Mouse (Mus musculus): Measurements from ENCODE around the gene Mmd2. TPM values are rescaled to one million over a fixed set of nuclear protein-coding genes. Genes with fewer than 3 reads are reported as not detected.

The Mmd2 gene
- not detected for polyA plus RNA-seq (2017; shearing (Covaris generic))

GRCm38 (mm10) chr5:142608259-142608988 is at the start of gene Mmd2:
TSS of gene Mmd2 (minus strand) at chr5:142608800.

GRCm38 (mm10) chr5:142627398-142627797 is 18.8 kb upstream of the Mmd2 start, which contains the start of gene Wipi2:
TSS of gene Wipi2 (plus strand) at chr5:142627698.

GRCm38 (mm10) chr5:142550706-142551652 is 57.6 kb downstream of the Mmd2 start, which contains the start of gene Radil:
TSS of gene Radil (minus strand) at chr5:142551098.

DNA sequence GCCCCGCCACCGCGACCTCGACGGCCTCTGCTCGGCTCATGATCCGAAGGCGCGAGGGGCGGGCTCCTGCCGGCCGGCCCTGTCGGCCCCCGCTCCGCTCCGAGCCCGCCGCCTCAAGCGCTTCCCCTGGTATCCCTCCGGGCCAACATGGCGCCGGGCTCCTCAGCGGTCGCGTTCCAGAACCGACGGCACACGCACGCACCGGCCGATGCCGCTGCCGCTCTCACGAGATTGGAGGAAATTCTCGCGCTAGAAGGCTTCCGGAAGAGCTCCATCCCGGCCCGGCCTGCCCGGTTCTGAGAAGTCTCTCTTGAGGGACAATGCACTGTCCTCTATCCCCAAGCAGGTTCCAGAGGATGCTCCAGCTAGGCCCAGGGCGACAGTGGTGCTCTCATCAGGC is 78.7 kb downstream of the Mmd2 start, which contains the start of gene Papolb:
Gene Papolb, minus strand, starts transcription at position 162 of the 400 bp plus-strand sequence.

Other genes with a start within 250 kb of the Mmd2 start
- gene Foxk1, start 207.3 kb downstream of the Mmd2 start, polyA plus RNA-seq (2017; shearing (Covaris generic)) = 1.8 TPM
- 42.8 TPM for gene Ap5z1, start 144.9 kb downstream of the Mmd2 start, polyA plus RNA-seq (2017; shearing (Covaris generic))
- not detected for gene Papolb, start 78.7 kb downstream of the Mmd2 start, polyA plus RNA-seq (2017; shearing (Covaris generic))
- gene Radil, start 57.7 kb downstream of the Mmd2 start, polyA plus RNA-seq (2017; shearing (Covaris generic)) = not detected
- gene Wipi2, start 18.9 kb upstream of the Mmd2 start, polyA plus RNA-seq (2017; shearing (Covaris generic)) = 10.3 TPM
- gene Slc29a4, start 83.7 kb upstream of the Mmd2 start, polyA plus RNA-seq (2017; shearing (Covaris generic)) = 0.57 TPM
- 10.7 TPM for gene Tnrc18, start 208.9 kb upstream of the Mmd2 start, polyA plus RNA-seq (2017; shearing (Covaris generic))

All from CD4-positive, CD25-positive, alpha-beta regulatory T cell, adult 9 weeks (primary cell).